8 mouse cellular contexts compared by ENCODE assay signal in genomic region chr5:147408731-147409130, GRCm38 (mm10). TPM values are rescaled to one million over a fixed set of nuclear protein-coding genes. Genes with fewer than 3 reads are reported as not detected.
A peak's percentile ranks its signal among the peaks of the same experiment; 100 is the strongest.
DNase-seq lines count a peak whose midpoint lies in the region; ATAC-seq and TF ChIP-seq lines count a peak whose summit lies in the region.

No protein-coding gene starts in this region.

- no peak for TF ChIP-seq CTCF in intestine, postnatal 0 days (IDR thresholded peaks at IDR 0.05; ENCODE audit: low read depth)

- no peak overlapping the region for H3K4me3 ChIP-seq in embryonic facial prominence, embryonic 14.5 days (ENCODE audit: low read depth, low read length)
- no peak overlapping the region for H3K4me3 ChIP-seq in intestine, postnatal 0 days (ENCODE audit: low read depth, low read length)
- H3K4me3 ChIP-seq in midbrain, embryonic 15.5 days, result peak overlapping the region; percentile 17; the same call in 1 of the 2 replicates

- no peak overlapping the region for H3K9ac ChIP-seq in embryonic facial prominence, embryonic 14.5 days (ENCODE audit: low read depth, low read length)
- no peak overlapping the region for H3K9ac ChIP-seq in intestine, postnatal 0 days (ENCODE audit: low read depth, low read length)
- no peak overlapping the region for H3K9ac ChIP-seq in midbrain, embryonic 15.5 days

- peak overlapping the region; percentile 15; the same call in 1 of the 2 replicates for H3K4me2 ChIP-seq in embryonic facial prominence, embryonic 14.5 days (ENCODE audit: low read depth, low read length)
- peak overlapping the region; percentile 41; the same call in 1 of the 2 replicates for H3K4me2 ChIP-seq in intestine, postnatal 0 days (replicated peaks; ENCODE audit: low read depth)
- peak overlapping the region; percentile 21; the same call in 1 of the 2 replicates for H3K4me2 ChIP-seq in midbrain, embryonic 15.5 days

- no peak overlapping the region for H3K27ac ChIP-seq in embryonic facial prominence, embryonic 14.5 days (replicated peaks; ENCODE audit: low read depth, low read length)
- H3K27ac ChIP-seq in intestine, postnatal 0 days (ENCODE audit: low read depth, low read length), result no peak overlapping the region
- H3K27ac ChIP-seq in midbrain, embryonic 15.5 days, result no peak overlapping the region

- 67% methylated on average over 29 of the region's 29 CpGs for WGBS in embryonic facial prominence, embryonic 14.5 days
- WGBS in intestine, postnatal 0 days, result 56% methylated on average over 29 of the region's 29 CpGs
- WGBS in midbrain, embryonic 15.5 days, result 58% methylated on average over 29 of the region's 29 CpGs

- H3K4me1 ChIP-seq in embryonic facial prominence, embryonic 14.5 days (ENCODE audit: control insufficient read depth, insufficient read depth, low read length), result no peaks in the 10 kb centered on the region
- no peaks in the 10 kb centered on the region for H3K4me1 ChIP-seq in intestine, postnatal 0 days (replicated peaks; ENCODE audit: control insufficient read depth, insufficient read depth, low read length)
- H3K4me1 ChIP-seq in midbrain, embryonic 15.5 days, result no peaks in the 10 kb centered on the region

- no peak for ATAC-seq in embryonic facial prominence, embryonic 14.5 days (ENCODE audit: low read depth)
- no peak for ATAC-seq in intestine, postnatal 0 days
- no peak for ATAC-seq in midbrain, embryonic 15.5 days (replicated peaks)
- no peak for ATAC-seq in erythroblast, adult 5-6 weeks (replicated peaks; ENCODE audit: low FRiP score, poor library complexity, severe bottlenecking)
- ATAC-seq in activated CD4-positive, CD25-positive, alpha-beta regulatory T cell, adult 4 months, result no peak

- no peaks in the 10 kb centered on the region for H3K9me3 ChIP-seq in embryonic facial prominence, embryonic 14.5 days (ENCODE audit: control insufficient read depth, low read length)
- no peaks in the 10 kb centered on the region for H3K9me3 ChIP-seq in intestine, postnatal 0 days (ENCODE audit: control insufficient read depth)
- no peaks in the 10 kb centered on the region for H3K9me3 ChIP-seq in midbrain, embryonic 15.5 days

- H3K27me3 ChIP-seq in embryonic facial prominence, embryonic 14.5 days (replicated peaks; ENCODE audit: control insufficient read depth, insufficient read depth, low read length), result no peaks in the 10 kb centered on the region
- H3K27me3 ChIP-seq in intestine, postnatal 0 days (replicated peaks; ENCODE audit: control insufficient read depth, insufficient read depth, low read length), result no peaks in the 10 kb centered on the region
- H3K27me3 ChIP-seq in midbrain, embryonic 15.5 days (replicated peaks), result no peaks in the 10 kb centered on the region

- no peaks in the 10 kb centered on the region for H3K36me3 ChIP-seq in embryonic facial prominence, embryonic 14.5 days (ENCODE audit: control insufficient read depth, insufficient read depth, low read length)
- H3K36me3 ChIP-seq in intestine, postnatal 0 days (ENCODE audit: control insufficient read depth, insufficient read depth), result no peaks in the 10 kb centered on the region
- H3K36me3 ChIP-seq in midbrain, embryonic 15.5 days (replicated peaks), result no peaks in the 10 kb centered on the region

- peak; percentile 23 for DNase-seq in kidney, postnatal 10 days
- DNase-seq in kidney, adult 9 months, result no peak
- DNase-seq in embryonic facial prominence, embryonic 14.5 days (ENCODE audit: low spot score), result no peak
- DNase-seq in urinary bladder, postnatal 10 days (ENCODE audit: low spot score), result no peak

RNA-seq across cellular contexts. Expression of gene Flt3, which starts 8.4 kb away (rescaled TPM):
- polyA plus RNA-seq in embryonic facial prominence, embryonic 14.5 days (2014; fragmentation: Nextera tagmentation; extraction: Ambion mirVana), result 0.35 and 0.45 TPM in 2 replicates
- polyA plus RNA-seq in intestine, postnatal 0 days (2015; fragmentation: Nextera tagmentation; extraction: Ambion mirVana), result 0.26 TPM in 2 replicates
- polyA plus RNA-seq in midbrain, embryonic 15.5 days (2015; fragmentation: Nextera tagmentation; extraction: Ambion mirVana), result 0.54 and 0.77 TPM in 2 replicates
- 0.84 and 1.9 TPM in 2 replicates for total RNA-seq in erythroblast, adult 5-6 weeks (2015; ENCODE audit: low replicate concordance)
- 2.8 and 4.7 TPM in 2 replicates for total RNA-seq in erythroblast, adult 5-6 weeks (2017; ENCODE audit: low replicate concordance)
- polyA plus RNA-seq in activated CD4-positive, CD25-positive, alpha-beta regulatory T cell, adult 4 months (2017; shearing (Covaris generic)), result under 1 TPM in 1 of 2 experiments, not detected in 1; 0.13 TPM

RNA-seq across cellular contexts. Expression of gene Pan3, which starts 21.2 kb away (rescaled TPM):
- polyA plus RNA-seq in embryonic facial prominence, embryonic 14.5 days (2014; fragmentation: Nextera tagmentation; extraction: Ambion mirVana), result 57.5 and 60.1 TPM in 2 replicates
- 40.3 and 46.4 TPM in 2 replicates for polyA plus RNA-seq in intestine, postnatal 0 days (2015; fragmentation: Nextera tagmentation; extraction: Ambion mirVana)
- 59.6 and 66.0 TPM in 2 replicates for polyA plus RNA-seq in midbrain, embryonic 15.5 days (2015; fragmentation: Nextera tagmentation; extraction: Ambion mirVana)
- 263 and 430 TPM in 2 replicates for total RNA-seq in erythroblast, adult 5-6 weeks (2015; ENCODE audit: low replicate concordance)
- total RNA-seq in erythroblast, adult 5-6 weeks (2017; ENCODE audit: low replicate concordance), result 228 and 241 TPM in 2 replicates
- polyA plus RNA-seq in activated CD4-positive, CD25-positive, alpha-beta regulatory T cell, adult 4 months (2017; shearing (Covaris generic)), result 100 to 1,000 TPM; 135 to 188 TPM
